In genomic region chr5:147305166-147305565, GRCm38 (mm10) we compare ENCODE assay signal across 18 mouse cellular contexts. TPM values are rescaled to one million over a fixed set of nuclear protein-coding genes. Genes with fewer than 3 reads are reported as not detected.
A peak's percentile ranks its signal among the peaks of the same experiment; 100 is the strongest.
DNase-seq lines count a peak whose midpoint lies in the region; ATAC-seq and TF ChIP-seq lines count a peak whose summit lies in the region.
"Had no signal": no experiment of that assay in that cellular context is flagged by ENCODE, and none has a peak within 500 bp of the region (broad histone marks: within the 10 kb centered on the region; RNA-seq: fewer than 3 reads in every experiment).

No protein-coding gene starts in this region.

- no peaks in the 10 kb centered on the region for H3K36me3 ChIP-seq in liver, embryonic 11.5 days (ENCODE audit: control insufficient read depth, insufficient read depth, low read length)
- H3K36me3 ChIP-seq in liver, postnatal 0 days (replicated peaks; ENCODE audit: insufficient read depth, low read length) = no peaks in the 10 kb centered on the region
- H3K36me3 ChIP-seq in intestine, embryonic 14.5 days (ENCODE audit: control insufficient read depth, insufficient read depth, low read length) = no peaks in the 10 kb centered on the region
- H3K36me3 ChIP-seq in midbrain, postnatal 0 days (ENCODE audit: insufficient read depth, low read length) = no peaks in the 10 kb centered on the region

- no peak overlapping the region for H3K27ac ChIP-seq in liver, embryonic 11.5 days (ENCODE audit: low read depth, low read length)
- H3K27ac ChIP-seq in liver, postnatal 0 days (ENCODE audit: low read depth) = no peak overlapping the region
- peak overlapping the region; percentile 84 for H3K27ac ChIP-seq in intestine, embryonic 14.5 days (ENCODE audit: low read depth)
- H3K27ac ChIP-seq in midbrain, postnatal 0 days (ENCODE audit: low read depth, low read length) = no peak overlapping the region
- H3K27ac ChIP-seq: liver, embryonic 14.5 days had no signal

- no peak overlapping the region for H3K4me3 ChIP-seq in liver, embryonic 11.5 days (ENCODE audit: low read depth, low read length)
- H3K4me3 ChIP-seq in liver, postnatal 0 days (ENCODE audit: low read depth, low read length) = no peak overlapping the region
- H3K4me3 ChIP-seq in intestine, embryonic 14.5 days (ENCODE audit: low read depth, low read length) = peak overlapping the region; percentile 43
- H3K4me3 ChIP-seq in midbrain, postnatal 0 days (ENCODE audit: low read depth, low read length) = 0 out of 2 replicates have a peak overlapping the region, but pooled peaks have one; percentile 3

- peak; percentile 59 for DNase-seq in embryo, embryonic 9.5 days (ENCODE audit: extremely low spot score)
- DNase-seq in embryo, embryonic 10 days (ENCODE audit: low spot score) = no peak
- peak; percentile 40 for DNase-seq in liver, embryonic 11.5 days (ENCODE audit: low spot score)
- DNase-seq in liver, postnatal 0 days = no peak
- no peak for DNase-seq in intestine, embryonic 14.5 days (ENCODE audit: low spot score)
- DNase-seq in midbrain, postnatal 0 days (ENCODE audit: low spot score) = no peak
- no peak for DNase-seq in cerebellum, postnatal 10 days
- no peak for DNase-seq in right cerebral cortex, postnatal 4 days
- DNase-seq: cerebellum, adult 11-12 months; kidney, adult 2 months; lung, postnatal 36 days; right cerebral cortex, adult 18-20 months had no signal

- no peak for ATAC-seq in liver, embryonic 11.5 days (replicated peaks; ENCODE audit: low FRiP score)
- ATAC-seq in liver, postnatal 0 days = no peak
- no peak for ATAC-seq in intestine, embryonic 14.5 days (replicated peaks; ENCODE audit: low FRiP score, low TSS enrichment, low read depth)
- ATAC-seq in midbrain, postnatal 0 days (ENCODE audit: low FRiP score) = no peak

- no peak for TF ChIP-seq CTCF in liver, postnatal 0 days (IDR thresholded peaks at IDR 0.05; ENCODE audit: low read depth)
- TF ChIP-seq CTCF in midbrain, postnatal 0 days (IDR thresholded peaks at IDR 0.05) = no peak

- H3K9ac ChIP-seq in liver, embryonic 11.5 days (ENCODE audit: low read depth, low read length) = no peak overlapping the region
- no peak overlapping the region for H3K9ac ChIP-seq in liver, postnatal 0 days (replicated peaks)
- peak overlapping the region; percentile 69 for H3K9ac ChIP-seq in intestine, embryonic 14.5 days (ENCODE audit: low read length)
- H3K9ac ChIP-seq in midbrain, postnatal 0 days (replicated peaks; ENCODE audit: low read length, poor library complexity, severe bottlenecking) = no peak overlapping the region
- H3K9ac ChIP-seq: liver, embryonic 14.5 days had no signal

- TF ChIP-seq EP300 in liver, postnatal 0 days (IDR thresholded peaks at IDR 0.05; ENCODE audit: low read depth) = no peak

- peaks cover 100% of the 10 kb centered on the region for H3K27me3 ChIP-seq in liver, embryonic 11.5 days (replicated peaks; ENCODE audit: control insufficient read depth, insufficient read depth, low read length)
- peaks cover 97% of the 10 kb centered on the region for H3K27me3 ChIP-seq in liver, postnatal 0 days (ENCODE audit: insufficient read depth, low read length)
- H3K27me3 ChIP-seq in intestine, embryonic 14.5 days (replicated peaks; ENCODE audit: control insufficient read depth, insufficient read depth, low read length) = peaks cover 100% of the 10 kb centered on the region
- peaks cover 99% of the 10 kb centered on the region for H3K27me3 ChIP-seq in midbrain, postnatal 0 days (ENCODE audit: insufficient read depth, low read length)

- 0 out of 2 replicates have a peak overlapping the region, but pooled peaks have one; percentile 8 for H3K4me2 ChIP-seq in liver, embryonic 11.5 days
- no peak overlapping the region for H3K4me2 ChIP-seq in liver, postnatal 0 days (ENCODE audit: low read depth, low read length)
- H3K4me2 ChIP-seq in intestine, embryonic 14.5 days (ENCODE audit: low read length) = no peak overlapping the region
- H3K4me2 ChIP-seq in midbrain, postnatal 0 days (ENCODE audit: low read depth, low read length, poor library complexity, severe bottlenecking) = no peak overlapping the region

- no peaks in the 10 kb centered on the region; the same call in none of the 2 replicates for H3K4me1 ChIP-seq in liver, embryonic 11.5 days (replicated peaks; ENCODE audit: control insufficient read depth, insufficient read depth, low read length)
- H3K4me1 ChIP-seq in liver, postnatal 0 days (ENCODE audit: insufficient read depth) = peaks cover 12% of the 10 kb centered on the region
- H3K4me1 ChIP-seq in intestine, embryonic 14.5 days (replicated peaks; ENCODE audit: control insufficient read depth, insufficient read depth, low read length) = no peaks in the 10 kb centered on the region
- H3K4me1 ChIP-seq in midbrain, postnatal 0 days (ENCODE audit: insufficient read depth, low read length) = no peaks in the 10 kb centered on the region

- no peaks in the 10 kb centered on the region for H3K9me3 ChIP-seq in liver, embryonic 11.5 days (ENCODE audit: control insufficient read depth, low read length)
- no peaks in the 10 kb centered on the region for H3K9me3 ChIP-seq in liver, postnatal 0 days (ENCODE audit: low read length)
- H3K9me3 ChIP-seq in intestine, embryonic 14.5 days (ENCODE audit: control insufficient read depth, low read length) = no peaks in the 10 kb centered on the region
- H3K9me3 ChIP-seq in midbrain, postnatal 0 days (ENCODE audit: low read length) = no peaks in the 10 kb centered on the region

- WGBS in liver, embryonic 11.5 days = 3% methylated on average over 16 of the region's 16 CpGs
- WGBS in liver, postnatal 0 days (ENCODE audit: insufficient replicate concordance) = 4% methylated on average over 16 of the region's 16 CpGs
- WGBS in intestine, embryonic 14.5 days = under 1% methylated on average over 16 of the region's 16 CpGs
- 1% methylated on average over 16 of the region's 16 CpGs for WGBS in midbrain, postnatal 0 days

RNA-seq across cellular contexts. Expression of gene Cdx2, which starts 1.9 kb away (rescaled TPM):
- 0.14 TPM in 1 of 2 replicates, not detected in the other for polyA plus RNA-seq in liver, embryonic 11.5 days (2014; fragmentation: Nextera tagmentation; extraction: Ambion mirVana)
- not detected in 2 replicates for polyA plus RNA-seq in liver, postnatal 0 days (2015; fragmentation: Nextera tagmentation; extraction: Ambion mirVana)
- 24.0 and 30.2 TPM in 2 replicates for polyA plus RNA-seq in intestine, embryonic 14.5 days (2014; fragmentation: Nextera tagmentation; extraction: Ambion mirVana)
- total RNA-seq in midbrain, postnatal 0 days (2014; rRNA removed) = not detected in 2 replicates
- polyA plus RNA-seq in midbrain, postnatal 0 days (2015; fragmentation: Nextera tagmentation; extraction: Ambion mirVana) = not detected in 2 replicates
- total RNA-seq: gastrocnemius, postnatal 4 days; layer of hippocampus, adult 8-10 months; monocyte, adult 5-6 weeks had no signal
- polyA plus RNA-seq: cortical plate, adult 2 months; hindbrain, embryonic 11.5 days; kidney, adult 2 months; liver, embryonic 14.5 days had no signal

RNA-seq across cellular contexts. Expression of gene Urad, which starts 17.1 kb away (rescaled TPM):
- 0.49 and 0.53 TPM in 2 replicates for polyA plus RNA-seq in liver, embryonic 11.5 days (2014; fragmentation: Nextera tagmentation; extraction: Ambion mirVana)
- polyA plus RNA-seq in liver, postnatal 0 days (2015; fragmentation: Nextera tagmentation; extraction: Ambion mirVana) = 35.9 and 38.6 TPM in 2 replicates
- 1.6 and 1.7 TPM in 2 replicates for polyA plus RNA-seq in intestine, embryonic 14.5 days (2014; fragmentation: Nextera tagmentation; extraction: Ambion mirVana)
- total RNA-seq in midbrain, postnatal 0 days (2014; rRNA removed) = not detected in 2 replicates
- polyA plus RNA-seq in midbrain, postnatal 0 days (2015; fragmentation: Nextera tagmentation; extraction: Ambion mirVana) = not detected in 2 replicates
- total RNA-seq: gastrocnemius, postnatal 4 days; layer of hippocampus, adult 8-10 months; monocyte, adult 5-6 weeks had no signal
- polyA plus RNA-seq: cortical plate, adult 2 months; hindbrain, embryonic 11.5 days; kidney, adult 2 months had no signal

RNA-seq across cellular contexts. Expression of gene Pdx1, which starts 35.4 kb away (rescaled TPM):
- polyA plus RNA-seq in liver, embryonic 11.5 days (2014; fragmentation: Nextera tagmentation; extraction: Ambion mirVana) = 0.47 and 0.94 TPM in 2 replicates
- not detected in 2 replicates for polyA plus RNA-seq in liver, postnatal 0 days (2015; fragmentation: Nextera tagmentation; extraction: Ambion mirVana)
- polyA plus RNA-seq in intestine, embryonic 14.5 days (2014; fragmentation: Nextera tagmentation; extraction: Ambion mirVana) = 0.79 and 6.4 TPM in 2 replicates
- not detected in 2 replicates for total RNA-seq in midbrain, postnatal 0 days (2014; rRNA removed)
- not detected in 2 replicates for polyA plus RNA-seq in midbrain, postnatal 0 days (2015; fragmentation: Nextera tagmentation; extraction: Ambion mirVana)
- total RNA-seq: gastrocnemius, postnatal 4 days; layer of hippocampus, adult 8-10 months; monocyte, adult 5-6 weeks had no signal
- polyA plus RNA-seq: cortical plate, adult 2 months; hindbrain, embryonic 11.5 days; kidney, adult 2 months had no signal

Comparison
In these comparisons a context has a peak if more than half of its experiments do, and no peak if none do; other contexts are left out.
1. DNase-seq: peak in embryo, embryonic 9.5 days (single experiment) and liver, embryonic 11.5 days (single experiment); none in embryo, embryonic 10 days (single experiment), liver, postnatal 0 days (single experiment), intestine, embryonic 14.5 days (single experiment), midbrain, postnatal 0 days (single experiment), cerebellum, postnatal 10 days (0 of 2) and right cerebral cortex, postnatal 4 days (single experiment).
2. RNA of gene Urad, which starts 17.1 kb away (polyA plus RNA-seq): 35.9 to 38.6 TPM in liver, postnatal 0 days; 1.6 to 1.7 TPM in intestine, embryonic 14.5 days, 0.49 to 0.53 TPM in liver, embryonic 11.5 days and not detected in midbrain, postnatal 0 days; every median in the first group is over 10 times any median in the second.
3. H3K4me3 ChIP-seq: peak in intestine, embryonic 14.5 days (single experiment) and midbrain, postnatal 0 days (single experiment); none in liver, embryonic 11.5 days (single experiment) and liver, postnatal 0 days (single experiment).
4. RNA of gene Cdx2, which starts 1.9 kb away (polyA plus RNA-seq): 24.0 to 30.2 TPM in intestine, embryonic 14.5 days; 0.14 TPM in liver, embryonic 11.5 days, not detected in liver, postnatal 0 days and not detected in midbrain, postnatal 0 days; every median in the first group is over 10 times any median in the second.